Mouse (Mus musculus) adrenal gland, adult 8-10 months (tissue): ENCODE measurements around the gene Mapkapk2. TPM values are rescaled to one million over a fixed set of nuclear protein-coding genes. Genes with fewer than 3 reads are reported as not detected.
"Not testable (repeated sequence)": the region's sequence is repeated elsewhere in the genome, so short reads cannot be mapped to it uniquely, and the experiment has no call there.

Experiments
- DNase-seq: peaks from one replicate; pipeline ENCODE4 v3.0.0; 2022
- total RNA-seq, 4 experiments: library from RNA; stranded (reverse); gene quantifications; 2 replicates each; pipeline ENCODE4 v1.2.4; 2022

Mapkapk2 gene
- total RNA-seq, 4 experiments from 2014 or later: 155 to 174 (median 159) TPM

- DNase-seq: no peak
Measured at GRCm38 (mm10) chr1:131048946-131049345, 48.7 kb downstream of the Mapkapk2 start.

DNA sequence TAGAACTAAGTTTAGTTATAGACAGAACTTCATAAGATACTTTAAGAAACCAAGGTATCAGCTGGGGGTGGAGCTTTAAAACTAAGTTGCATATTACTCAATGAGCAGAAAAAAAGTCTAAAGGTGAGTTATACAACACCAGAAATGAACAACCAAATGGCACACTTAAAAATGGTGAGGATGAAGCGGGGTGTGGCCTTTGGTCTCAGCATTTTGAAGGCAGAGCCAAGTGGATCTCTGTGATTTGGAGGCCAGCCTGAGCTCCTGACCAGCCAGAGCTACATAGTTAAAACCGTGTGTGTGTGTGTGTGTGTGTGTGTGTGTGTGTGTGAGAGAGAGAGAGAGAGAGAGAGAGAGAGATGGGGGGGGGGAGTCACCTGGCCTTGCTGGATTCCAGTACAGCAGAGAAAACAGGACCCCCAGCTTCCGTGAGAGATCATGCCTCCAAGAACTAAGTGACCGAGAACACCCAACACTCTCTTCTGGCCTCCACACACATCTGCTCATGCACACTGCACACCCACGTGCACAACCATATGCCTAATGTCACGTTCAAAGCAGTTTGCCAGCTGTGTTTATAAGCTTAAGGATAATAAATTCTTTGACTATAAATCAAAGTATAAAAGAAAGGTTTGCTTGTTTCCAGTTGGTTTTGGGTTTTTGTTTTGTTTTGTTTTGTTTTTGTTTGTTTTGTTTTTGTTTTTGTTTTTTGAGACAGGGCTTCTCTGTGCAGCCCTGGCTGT, 49.3 kb downstream of the Mapkapk2 start:
- DNase-seq: no peak

GRCm38 (mm10) chr1:131046607-131047006, 51.0 kb downstream of the Mapkapk2 start:
- DNase-seq: no peak

- no peak for DNase-seq
Measured at GRCm38 (mm10) chr1:131045723-131046355, 51.8 kb downstream of the Mapkapk2 start.

DNA sequence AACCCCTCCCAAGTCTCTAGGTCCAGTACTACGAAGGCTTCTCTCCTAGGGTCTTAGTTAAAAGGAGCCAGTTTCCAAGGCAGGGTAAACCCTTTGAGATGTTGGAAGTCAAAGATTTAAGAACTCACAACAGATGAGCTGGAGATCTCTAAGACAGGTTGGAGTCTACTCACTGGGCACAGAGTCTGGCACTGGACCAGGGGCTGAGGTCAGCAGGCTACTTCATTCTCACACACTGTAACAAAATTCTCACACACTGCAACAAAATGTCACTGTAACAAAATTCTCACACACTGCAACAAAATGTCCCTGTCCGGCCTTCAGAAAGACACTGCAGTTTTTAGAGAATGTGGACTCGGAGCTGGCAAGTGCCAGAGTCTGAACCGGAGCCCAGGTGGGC, 54.0 kb downstream of the Mapkapk2 start:
- no peak for DNase-seq

DNA sequence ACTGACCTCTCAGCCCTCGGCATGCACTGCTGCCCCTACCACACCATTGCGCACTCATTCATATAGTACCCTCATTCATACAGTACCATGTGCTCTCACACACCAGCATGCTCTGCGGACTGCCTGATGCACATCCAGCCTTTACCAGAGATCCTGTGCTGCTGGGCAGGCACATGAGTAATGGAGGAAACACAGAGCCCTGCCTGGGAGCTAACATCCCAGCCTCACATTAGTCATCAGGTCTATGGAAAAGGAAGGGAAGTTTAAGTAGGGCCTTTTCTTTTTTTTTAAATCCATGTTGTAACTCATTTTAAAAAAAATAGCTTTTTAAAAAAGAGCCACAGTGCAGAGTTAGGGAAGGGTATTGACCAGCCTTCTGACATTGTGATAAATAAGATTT, 54.9 kb downstream of the Mapkapk2 start:
- no peak for DNase-seq

- no peak for DNase-seq
Measured at GRCm38 (mm10) chr1:131042263-131042662, 55.4 kb downstream of the Mapkapk2 start.

DNA sequence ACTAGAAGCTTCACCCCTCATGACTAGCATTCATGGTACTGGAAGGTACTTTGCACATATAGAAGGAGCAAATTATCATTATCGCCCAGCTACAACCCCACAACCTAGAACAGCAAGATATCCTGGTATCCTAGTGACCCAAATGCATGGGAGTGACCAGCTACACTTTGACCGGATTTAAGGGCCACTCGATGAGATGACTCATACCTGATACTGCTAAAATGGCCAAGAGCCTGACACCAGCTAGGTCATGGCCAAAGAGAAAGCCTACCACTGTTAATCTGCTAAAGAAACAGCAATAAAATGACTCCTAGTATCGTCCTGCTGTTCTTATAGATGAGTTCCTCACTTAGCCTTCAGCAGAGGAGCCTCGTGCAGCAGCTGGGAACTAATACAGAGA, 58.1 kb downstream of the Mapkapk2 start:
- no peak for DNase-seq

DNA sequence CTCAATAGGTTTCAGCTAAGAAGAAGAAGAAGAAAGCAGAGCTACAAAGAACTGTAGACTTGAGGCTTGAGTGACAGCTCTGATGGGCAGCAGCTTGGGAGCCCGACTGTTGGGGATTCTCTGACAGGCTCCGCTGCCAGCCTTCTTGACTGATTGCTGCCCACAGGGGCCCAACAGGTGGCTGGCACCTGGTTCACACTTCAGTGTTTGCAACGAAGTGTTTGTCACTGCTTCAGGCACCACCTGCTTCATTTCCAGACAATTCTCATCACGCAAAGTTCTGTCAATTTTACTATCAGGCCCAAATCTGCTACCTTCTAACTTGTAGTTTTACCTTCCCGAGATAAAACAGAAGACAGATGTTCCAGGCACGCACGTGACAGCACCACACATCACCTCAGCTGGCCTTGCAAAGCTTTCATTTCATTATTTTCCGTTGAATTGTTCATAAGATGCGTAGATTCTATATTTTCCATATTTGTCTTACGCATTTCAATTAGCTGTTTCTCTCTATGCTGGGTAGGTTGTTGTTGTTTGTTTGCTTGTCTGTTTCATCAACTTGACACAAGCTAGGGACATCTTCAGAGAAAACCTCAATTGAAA, 59.1 kb downstream of the Mapkapk2 start:
- no peak for DNase-seq

DNA sequence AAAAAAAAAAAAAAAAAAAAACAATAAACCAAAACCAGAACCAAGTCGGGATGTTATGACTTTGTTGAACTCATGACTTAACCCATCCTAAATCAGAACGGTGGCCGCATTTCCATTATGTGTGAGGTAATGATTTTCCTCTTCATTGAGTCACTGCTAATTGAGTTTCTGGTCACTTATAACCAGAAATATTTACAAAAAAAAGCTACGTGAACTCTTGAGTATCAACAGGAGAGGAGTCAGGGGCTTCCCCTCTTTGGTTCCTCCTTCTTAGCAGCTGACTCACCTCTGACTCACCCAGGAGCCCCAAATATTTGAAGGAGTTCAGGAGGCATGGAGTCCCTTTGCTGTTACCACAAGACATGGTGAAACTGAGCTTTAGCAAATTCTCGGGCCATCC, 59.6 kb downstream of the Mapkapk2 start:
- no peak for DNase-seq

DNA sequence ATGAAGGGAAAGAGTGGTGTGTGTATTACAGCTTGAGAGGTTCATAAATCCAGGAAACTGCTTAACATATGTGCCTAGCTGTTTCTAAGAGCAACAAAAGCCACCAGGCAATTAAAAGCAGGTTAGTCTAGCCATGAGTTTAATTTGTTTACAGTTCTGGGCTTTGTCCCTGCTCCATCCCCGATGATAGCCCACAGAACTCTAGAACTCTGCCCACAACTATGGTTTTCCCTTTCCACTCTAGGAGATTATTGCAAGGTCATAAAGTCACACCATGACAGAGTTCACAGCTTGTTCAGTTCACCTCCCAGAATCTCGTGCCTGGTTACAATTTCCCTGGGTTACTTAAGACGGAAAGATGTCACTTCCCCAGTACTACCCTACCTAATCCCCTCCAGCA, 66.4 kb downstream of the Mapkapk2 start:
- DNase-seq: no peak

GRCm38 (mm10) chr1:131030261-131030660, 67.4 kb downstream of the Mapkapk2 start:
- DNase-seq: no peak

DNA sequence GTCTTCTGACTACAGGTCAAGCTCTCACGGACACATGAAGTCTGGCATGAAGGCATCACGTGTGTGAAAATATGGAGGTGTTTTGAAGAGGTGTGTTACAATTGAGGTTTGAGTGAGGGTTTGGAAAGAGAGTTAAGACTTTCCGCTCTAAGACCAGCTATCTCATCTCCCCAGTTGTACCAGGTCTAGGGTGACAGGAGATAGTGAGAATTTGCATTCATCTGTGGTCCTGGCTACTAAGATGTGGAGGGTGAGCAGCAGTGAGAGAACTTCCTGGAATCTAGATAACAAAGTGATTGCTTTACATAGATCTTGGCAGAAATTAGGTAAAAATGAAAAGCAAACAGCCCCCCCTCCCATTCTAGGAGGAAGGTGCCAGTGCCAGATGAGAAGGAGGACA, 68.4 kb downstream of the Mapkapk2 start:
- DNase-seq: no peak

DNA sequence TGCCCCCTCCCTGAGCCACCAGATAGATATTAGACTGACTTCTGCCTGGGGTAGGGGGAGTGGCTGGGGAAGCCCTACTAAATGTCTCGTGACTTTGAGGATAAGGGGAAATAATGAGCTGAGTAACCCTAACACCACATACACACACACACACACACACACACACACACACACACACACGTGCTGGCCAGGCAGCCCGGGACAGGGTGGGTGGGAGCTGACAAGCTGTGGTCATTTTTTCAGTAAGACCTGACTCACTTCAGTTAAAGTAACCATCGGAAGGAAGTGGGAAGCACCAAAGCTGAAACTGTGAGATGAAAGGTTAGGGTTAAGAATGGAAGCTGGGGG, 71.8 kb downstream of the Mapkapk2 start:
- no peak for DNase-seq

- no peak for DNase-seq
Measured at GRCm38 (mm10) chr1:131024900-131025842, 72.5 kb downstream of the Mapkapk2 start.

GRCm38 (mm10) chr1:131023250-131023858, 74.3 kb downstream of the Mapkapk2 start:
- DNase-seq: not testable (repeated sequence)

GRCm38 (mm10) chr1:131022591-131023249, 74.9 kb downstream of the Mapkapk2 start:
- DNase-seq: no peak

DNA sequence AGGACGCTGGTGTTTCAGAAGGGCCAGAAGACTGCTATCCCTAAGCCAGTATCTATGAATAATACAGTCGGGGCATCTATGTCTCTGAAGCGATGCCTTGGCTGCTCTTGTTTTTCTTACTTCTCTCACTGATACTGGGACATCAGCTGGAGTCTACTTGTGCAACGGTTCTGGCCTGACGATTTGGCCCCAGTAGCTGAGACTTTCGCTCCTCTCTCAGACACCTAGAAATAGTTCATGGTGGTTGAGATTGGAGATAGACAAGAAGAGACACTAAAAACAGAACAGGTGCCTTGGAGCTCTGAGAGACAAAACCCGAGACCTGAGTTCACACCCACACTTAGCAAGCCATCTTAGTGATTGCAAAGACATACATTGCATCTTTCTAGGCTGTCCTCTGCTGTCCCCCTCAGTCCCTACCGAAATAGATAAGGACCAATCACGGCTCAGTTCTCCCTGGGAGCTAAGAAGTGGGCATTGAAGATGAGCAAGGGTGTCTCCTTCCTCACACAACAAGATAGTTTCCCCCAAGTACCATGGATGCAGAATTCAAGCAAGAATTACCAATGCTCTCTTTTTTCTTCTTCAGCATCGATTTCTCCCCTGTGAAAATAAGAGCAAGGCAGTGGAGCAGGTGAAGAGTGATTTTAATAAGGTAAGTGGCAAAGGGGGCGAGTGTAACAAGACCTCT, 75.6 kb downstream of the Mapkapk2 start:
- DNase-seq: no peak

DNA sequence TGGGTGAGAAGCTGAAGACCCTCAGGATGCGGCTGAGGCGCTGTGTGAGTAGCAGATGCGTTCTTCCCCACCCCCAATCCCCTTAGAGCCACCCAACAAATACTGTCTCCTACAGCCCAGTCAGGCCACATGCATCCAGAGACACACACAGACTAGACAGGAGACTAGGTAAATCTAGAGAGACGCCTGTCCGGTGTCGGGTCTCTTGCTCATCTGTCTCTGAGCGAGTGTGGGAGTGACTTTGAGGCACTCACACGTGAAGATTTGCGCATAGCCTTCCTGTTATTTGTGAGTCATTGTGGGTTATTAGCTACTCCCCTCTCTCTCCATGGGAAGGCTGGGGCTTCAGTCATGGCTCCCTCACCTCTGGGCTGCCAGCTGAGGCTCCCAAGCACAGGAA, 76.2 kb downstream of the Mapkapk2 start:
- DNase-seq: no peak

GRCm38 (mm10) chr1:131020425-131021310, 77.0 kb downstream of the Mapkapk2 start:
- no peak for DNase-seq
